Mouse (Mus musculus) hindbrain, embryonic 14.5 days (tissue): ENCODE data around the gene Gm10271. TPM values are rescaled to one million over a fixed set of nuclear protein-coding genes. Genes with fewer than 3 reads are reported as not detected.

Experiments
- ATAC-seq: fragments of 200-750 bp; cut with Nextera tagmentation; 2 replicates; pipeline ENCODE4 v1.8.0; 2017; ENCODE audit warnings: moderate number of reproducible peaks, mild to moderate bottlenecking, moderate TSS enrichment, moderate library complexity; ENCODE audit not compliant: low FRiP score
- DNase-seq: peaks from one replicate; pipeline ENCODE4 v3.0.0-alpha.2; 2015; ENCODE audit warnings: low spot score
- H3K27ac ChIP-seq: fragments of 300-500 bp; sonication (generic); 2 replicates; pipeline ENCODE4 v1.5.1; 2014; ENCODE audit warnings: mild to moderate bottlenecking, moderate library complexity
- H3K27me3 ChIP-seq: fragments of 300-500 bp; sonication (generic); 2 replicates; pipeline ENCODE4 v1.6.1; 2014; ENCODE audit warnings: mild to moderate bottlenecking, low read length, mixed read lengths; ENCODE audit not compliant: control insufficient read depth, insufficient read depth
- H3K36me3 ChIP-seq: fragments of 300-500 bp; sonication (generic); replicated peaks from 2 replicates; pipeline ENCODE4 v1.6.1; 2014; ENCODE audit not compliant: control insufficient read depth, insufficient read depth
- H3K4me1 ChIP-seq: fragments of 300-500 bp; sonication (generic); replicated peaks from 2 replicates; pipeline ENCODE4 v1.6.1; 2014; ENCODE audit warnings: antibody characterized with exemption, low read length, mixed read lengths; ENCODE audit not compliant: control insufficient read depth, insufficient read depth
- H3K4me2 ChIP-seq: fragments of 300-500 bp; sonication (generic); replicated peaks from 2 replicates; pipeline ENCODE4 v1.6.1; 2014; ENCODE audit warnings: mild to moderate bottlenecking, moderate library complexity
- H3K4me3 ChIP-seq: fragments of 300-500 bp; sonication (generic); replicated peaks from 2 replicates; pipeline ENCODE4 v1.5.1; 2014; ENCODE audit warnings: mild to moderate bottlenecking, low read length
- H3K9ac ChIP-seq: fragments of 300-500 bp; sonication (generic); 2 replicates; pipeline ENCODE4 v1.6.1; 2014
- H3K9me3 ChIP-seq: fragments of 300-500 bp; sonication (generic); 2 replicates; pipeline ENCODE4 v1.6.1; 2016; ENCODE audit warnings: low read length; ENCODE audit not compliant: control insufficient read depth
- WGBS: fragments of 180-500 bp; shearing (Covaris S2); extraction: QIAGEN DNeasy Blood & Tissue Kit; methylation state at CpG from one replicate; pipeline ENCODE4 v1.1.7; 2014; 5-methylcytosine and 5-hydroxymethylcytosine counted together
- polyA plus RNA-seq: library from polyadenylated mRNA; unstranded; fragments of >200 nt; fragmentation: Nextera tagmentation; extraction: Ambion mirVana; gene quantifications from 2 replicates; pipeline ENCODE4 v1.2.1, GENCODE M21; 2014

Gm10271 gene
- polyA plus RNA-seq, 1 experiment from 2014 or later, result not detected

DNA sequence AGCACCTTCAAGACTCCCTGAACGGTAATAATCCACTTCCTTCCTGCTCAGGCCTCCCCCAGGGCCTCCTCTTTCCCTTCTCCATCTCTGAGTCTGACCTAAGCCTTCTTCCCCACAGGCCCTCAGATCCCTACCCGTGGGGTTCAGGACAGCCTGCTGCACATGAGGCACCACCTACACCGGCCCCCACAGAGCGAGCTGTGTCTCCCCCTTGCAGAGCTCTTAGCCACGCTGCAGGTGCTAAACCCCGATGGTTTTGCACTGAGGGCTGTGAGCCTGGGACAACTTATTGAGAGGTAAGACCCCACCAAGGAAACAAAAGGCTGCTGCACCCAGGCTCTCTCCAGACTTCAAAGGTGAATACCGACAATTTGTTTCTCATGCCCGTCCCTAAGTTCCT lies 55.8 kb downstream of the Gm10271 start:
- no peaks in the 10 kb centered on the region for H3K4me1 ChIP-seq
- no peak overlapping the region for H3K4me2 ChIP-seq
- H3K9ac ChIP-seq, result no peak overlapping the region
- peaks cover 48% of the 10 kb centered on the region for H3K36me3 ChIP-seq
- H3K4me3 ChIP-seq, result no peak overlapping the region
- no peak for DNase-seq
- no peaks in the 10 kb centered on the region for H3K9me3 ChIP-seq
- no peak for ATAC-seq
- no peaks in the 10 kb centered on the region for H3K27me3 ChIP-seq
- no peak overlapping the region for H3K27ac ChIP-seq
- 86% methylated on average over 8 of the region's 8 CpGs for WGBS

DNA sequence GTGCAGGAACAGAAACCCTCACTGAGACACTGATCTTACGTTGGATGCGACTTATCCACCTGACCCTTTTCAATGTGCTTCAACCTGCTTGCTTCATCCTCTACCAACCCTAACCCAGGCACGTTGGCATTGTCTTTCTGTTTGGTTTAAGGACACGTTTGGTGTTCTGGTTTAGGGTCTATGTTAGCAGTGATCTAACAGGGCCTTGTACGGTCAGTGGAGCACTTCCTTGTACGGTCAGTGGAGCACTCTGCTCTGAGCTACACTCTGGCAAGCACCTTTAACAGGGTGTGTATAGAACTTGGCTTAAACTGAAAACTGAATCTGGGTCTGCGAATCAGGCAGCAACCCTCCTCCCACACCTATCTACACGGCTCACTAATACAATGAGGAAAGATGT lies 57.1 kb downstream of the Gm10271 start:
- Histone ChIP-seq H3K4me3 (no peak overlapping the region), H3K4me1 (no peaks in the 10 kb centered on the region), H3K27ac (no peak overlapping the region), H3K4me2 (no peak overlapping the region), H3K27me3 (no peaks in the 10 kb centered on the region), H3K9ac (no peak overlapping the region), H3K36me3 (peaks cover 59% of the 10 kb centered on the region), H3K9me3 (no peaks in the 10 kb centered on the region)
- WGBS, result 97% methylated on average over 8 of the region's 8 CpGs
- ATAC-seq (no peak), DNase-seq (no peak)

DNA sequence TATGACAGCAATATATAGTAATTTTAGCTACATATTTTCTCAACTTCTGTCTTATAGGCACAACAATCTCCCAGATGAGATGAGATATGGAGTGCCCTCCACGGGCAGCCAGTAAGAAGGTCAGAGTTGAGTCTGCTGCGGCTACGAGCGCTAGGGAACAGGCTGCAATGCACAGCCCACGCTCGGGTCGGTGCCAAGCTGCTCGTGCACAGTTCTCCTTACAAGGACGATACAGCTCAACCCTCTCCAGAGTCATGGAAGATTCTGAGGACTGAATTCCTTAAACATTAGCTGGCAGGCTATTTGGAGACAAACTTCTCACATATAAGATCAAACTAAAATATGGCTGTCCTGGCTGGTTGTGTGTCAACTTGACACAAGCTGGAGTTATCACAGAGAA lies 57.8 kb downstream of the Gm10271 start:
- DNase-seq (no peak), ATAC-seq (no peak)
- Histone ChIP-seq H3K4me1 (no peaks in the 10 kb centered on the region), H3K9ac (no peak overlapping the region), H3K36me3 (peaks cover 66% of the 10 kb centered on the region), H3K4me2 (no peak overlapping the region), H3K4me3 (no peak overlapping the region), H3K9me3 (no peaks in the 10 kb centered on the region), H3K27me3 (no peaks in the 10 kb centered on the region), H3K27ac (no peak overlapping the region)
- WGBS, result 88% methylated on average over 9 of the region's 9 CpGs

DNA sequence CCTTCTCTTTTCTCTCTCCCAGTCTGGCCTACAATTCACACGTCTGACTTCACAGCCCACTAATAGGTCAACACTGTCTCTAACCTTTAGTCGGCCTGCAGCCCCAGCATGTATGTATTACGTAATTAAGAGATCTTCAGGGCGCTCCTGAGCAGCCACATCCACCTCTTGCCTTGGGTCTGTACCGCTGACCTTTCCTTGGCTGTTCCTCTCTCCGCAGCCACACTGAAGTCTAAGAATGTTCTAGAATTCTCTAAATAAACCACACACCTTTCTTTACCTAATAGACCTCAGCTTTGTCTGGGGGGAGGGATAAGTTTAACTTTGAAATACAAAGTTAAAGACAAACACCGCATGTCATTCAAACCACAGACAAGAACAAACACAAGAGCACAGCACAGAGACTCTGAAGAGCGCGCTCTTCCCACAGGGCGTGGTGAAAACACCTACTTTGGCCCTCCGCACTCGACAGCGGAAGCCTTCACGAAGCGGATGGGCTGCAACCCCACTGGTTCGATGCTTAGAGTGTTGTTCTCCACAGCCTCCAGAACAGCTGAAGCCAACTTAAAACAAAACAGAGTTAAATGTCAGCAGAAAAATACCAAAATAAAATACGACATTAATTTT lies 58.6 kb downstream of the Gm10271 start:
- H3K9ac ChIP-seq, result no peak overlapping the region
- H3K4me3 ChIP-seq, result no peak overlapping the region
- no peak overlapping the region for H3K27ac ChIP-seq
- no peak overlapping the region for H3K4me2 ChIP-seq
- ATAC-seq, result no peak
- H3K4me1 ChIP-seq, result no peaks in the 10 kb centered on the region
- 94% methylated on average over 17 of the region's 17 CpGs for WGBS
- H3K36me3 ChIP-seq, result peaks cover 73% of the 10 kb centered on the region
- no peaks in the 10 kb centered on the region for H3K27me3 ChIP-seq
- no peaks in the 10 kb centered on the region for H3K9me3 ChIP-seq
- no peak for DNase-seq

DNA sequence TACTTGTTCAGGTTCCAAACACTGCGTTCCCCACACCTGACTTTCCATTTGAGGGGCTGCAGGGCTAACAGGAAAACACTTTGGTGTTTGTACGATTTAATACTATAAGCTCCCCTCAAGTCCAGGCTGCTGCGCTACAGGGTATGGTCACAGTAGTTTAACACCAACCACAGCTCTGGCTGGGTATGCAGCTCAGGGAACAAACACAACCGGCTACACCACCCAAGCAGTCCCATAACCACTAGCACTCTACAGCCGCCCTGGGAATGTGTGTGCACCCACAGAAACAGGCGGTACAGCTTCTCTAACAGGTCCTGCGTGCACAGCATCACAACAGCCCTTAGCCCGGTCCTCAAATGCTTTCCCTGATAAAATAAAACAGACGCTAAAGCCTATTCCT lies 59.6 kb downstream of the Gm10271 start:
- Histone ChIP-seq H3K9ac (no peak overlapping the region), H3K36me3 (peaks cover 79% of the 10 kb centered on the region), H3K4me3 (no peak overlapping the region), H3K4me2 (no peak overlapping the region), H3K4me1 (no peaks in the 10 kb centered on the region), H3K9me3 (no peaks in the 10 kb centered on the region), H3K27me3 (no peaks in the 10 kb centered on the region), H3K27ac (no peak overlapping the region)
- DNase-seq (no peak), ATAC-seq (no peak)
- whole genome bisulfite sequencing, result 96% methylated on average over 9 of the region's 9 CpGs

DNA sequence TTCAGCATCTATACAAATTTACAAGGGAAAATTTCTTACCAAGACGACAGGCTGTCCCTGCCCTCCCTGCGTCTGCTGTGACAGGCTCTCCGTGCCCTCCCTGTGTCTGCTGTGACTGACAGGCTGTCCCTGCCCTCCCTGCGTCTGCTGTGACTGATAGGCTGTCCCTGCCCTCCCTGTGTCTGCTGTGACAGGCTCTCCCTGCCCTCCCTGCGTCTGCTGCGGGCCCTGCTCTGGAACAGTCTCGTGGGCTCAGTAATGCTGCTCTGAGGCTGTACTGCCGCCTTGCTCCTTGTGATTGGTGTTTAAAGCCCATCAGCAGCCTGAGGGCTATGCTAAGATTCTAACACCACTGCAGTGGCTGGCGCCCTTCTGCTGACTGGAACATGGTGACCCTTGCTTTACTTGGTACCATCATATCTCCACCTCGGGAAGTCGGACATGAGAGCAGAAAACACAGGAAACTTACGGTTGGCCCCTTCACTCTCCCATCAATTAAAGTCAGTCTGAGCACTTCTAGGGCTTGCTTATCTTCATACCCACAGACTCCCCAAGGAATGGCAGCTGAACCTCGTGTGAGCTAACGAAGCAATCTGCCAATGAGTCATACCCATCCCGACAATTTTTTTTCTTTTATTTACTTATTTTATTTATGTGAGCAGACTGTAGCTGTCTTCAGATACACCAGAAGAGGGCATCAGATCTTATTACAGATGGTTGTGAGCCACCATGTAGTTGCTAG lies 63.3 kb downstream of the Gm10271 start:
- no peak for DNase-seq
- Histone ChIP-seq H3K27ac (no peak overlapping the region), H3K9ac (no peak overlapping the region), H3K4me1 (no peaks in the 10 kb centered on the region), H3K4me3 (no peak overlapping the region), H3K4me2 (no peak overlapping the region), H3K27me3 (no peaks in the 10 kb centered on the region), H3K36me3 (peaks cover 82% of the 10 kb centered on the region), H3K9me3 (no peaks in the 10 kb centered on the region)
- 72% methylated on average over 15 of the region's 15 CpGs for WGBS
- no peak for ATAC-seq

Other genes with a start within 250 kb of the Gm10271 start
- 0.08 TPM in 1 of 2 replicates, not detected in the other for gene Myrfl, start 75.7 kb downstream of the Gm10271 start, polyA plus RNA-seq
- gene Rab3ip, start 21.8 kb downstream of the Gm10271 start, polyA plus RNA-seq, result 44.8 and 48.0 TPM in 2 replicates
- gene Best3, start 13.7 kb upstream of the Gm10271 start, polyA plus RNA-seq, result 0.09 and 0.26 TPM in 2 replicates
- not detected in 2 replicates for gene Lrrc10, start 72.7 kb upstream of the Gm10271 start, polyA plus RNA-seq
- 281 and 288 TPM in 2 replicates for gene Cct2, start 91.2 kb upstream of the Gm10271 start, polyA plus RNA-seq
- gene Frs2, start 175.9 kb upstream of the Gm10271 start, polyA plus RNA-seq, result 27.0 and 32.2 TPM in 2 replicates